Mouse (Mus musculus): ENCODE results near the gene Slc22a5. TPM values are rescaled to one million over a fixed set of nuclear protein-coding genes. Genes with fewer than 3 reads are reported as not detected.
"Not testable (repeated sequence)": the region's sequence is repeated elsewhere in the genome, so short reads cannot be mapped to it uniquely, and the experiment has no call there.

The Slc22a5 gene
- total RNA-seq, 4 experiments from 2014 or later: 36.9 to 47.9 (median 43.8) TPM

GRCm38 (mm10) chr11:53888242-53888641, 3.2 kb downstream of the Slc22a5 start:
- no peak for DNase-seq

- DNase-seq: no peak
These were observed 8.2 kb downstream of the Slc22a5 start for GRCm38 (mm10) chr11:53883287-53883686.

GRCm38 (mm10) chr11:53878096-53878495, 13.4 kb downstream of the Slc22a5 start:
- DNase-seq: not testable (repeated sequence)

GRCm38 (mm10) chr11:53876488-53876887, 15.0 kb downstream of the Slc22a5 start:
- no peak for DNase-seq

GRCm38 (mm10) chr11:53874706-53875105, 16.8 kb downstream of the Slc22a5 start:
- DNase-seq: no peak

- not testable (repeated sequence) for DNase-seq
These were observed 17.4 kb downstream of the Slc22a5 start for GRCm38 (mm10) chr11:53873909-53874704.

- DNase-seq: peak; percentile 52
These were observed 19.5 kb downstream of the Slc22a5 start for GRCm38 (mm10) chr11:53871786-53872507.

- DNase-seq: no peak
These were observed 22.3 kb downstream of the Slc22a5 start for GRCm38 (mm10) chr11:53869172-53869571.

GRCm38 (mm10) chr11:53868323-53868722, 23.1 kb downstream of the Slc22a5 start:
- DNase-seq: not testable (repeated sequence)

- not testable (repeated sequence) for DNase-seq
These were observed 26.6 kb downstream of the Slc22a5 start for GRCm38 (mm10) chr11:53864724-53865310.

- not testable (repeated sequence) for DNase-seq
These were observed 30.5 kb downstream of the Slc22a5 start for GRCm38 (mm10) chr11:53860944-53861343.

- DNase-seq: peak; percentile 67
These were observed 32.5 kb downstream of the Slc22a5 start, which contains the start of gene Gm12216 for GRCm38 (mm10) chr11:53858761-53859580. Gene Gm12216 (minus strand): TSS chr11:53859256.

GRCm38 (mm10) chr11:53858058-53858760, 33.3 kb downstream of the Slc22a5 start:
- no peak for DNase-seq

- no peak for DNase-seq
These were observed 37.8 kb downstream of the Slc22a5 start for GRCm38 (mm10) chr11:53853665-53854064.

- no peak for DNase-seq
These were observed 39.7 kb downstream of the Slc22a5 start for GRCm38 (mm10) chr11:53851795-53852194.

GRCm38 (mm10) chr11:53849588-53850320, 41.7 kb downstream of the Slc22a5 start:
- DNase-seq: peak; percentile 69

GRCm38 (mm10) chr11:53845680-53846079, 45.8 kb downstream of the Slc22a5 start:
- no peak for DNase-seq

- no peak for DNase-seq
These were observed 48.4 kb downstream of the Slc22a5 start for GRCm38 (mm10) chr11:53843106-53843505.

- DNase-seq: no peak
These were observed 49.3 kb downstream of the Slc22a5 start for GRCm38 (mm10) chr11:53842161-53842581.

- DNase-seq: no peak
These were observed 49.9 kb downstream of the Slc22a5 start for GRCm38 (mm10) chr11:53841514-53841913.
